Mouse (Mus musculus) heart, postnatal 0 days (tissue): ENCODE measurements around the gene Mrpl9. TPM values are rescaled to one million over a fixed set of nuclear protein-coding genes. Genes with fewer than 3 reads are reported as not detected.
A peak's percentile ranks its signal among the peaks of the same experiment; 100 is the strongest.

Source experiments
- ATAC-seq: fragments of 200-750 bp; cut with Nextera tagmentation; 2 replicates; pipeline ENCODE4 v1.8.0; 2017; ENCODE audit warnings: low read depth, moderate number of reproducible peaks, moderate library complexity; ENCODE audit not compliant: insufficient read depth
- DNase-seq: peaks from one replicate; pipeline ENCODE4 v3.0.0-alpha.2; 2016; ENCODE audit warnings: low spot score
- H3K27ac ChIP-seq: fragments of 300-500 bp; sonication (generic); 2 replicates; pipeline ENCODE4 v1.5.1; 2014; ENCODE audit warnings: low read depth, mild to moderate bottlenecking
- H3K27me3 ChIP-seq: fragments of 300-500 bp; sonication (generic); 2 replicates; pipeline ENCODE4 v1.6.1; 2014; ENCODE audit warnings: low read length, mixed read lengths; ENCODE audit not compliant: control insufficient read depth, insufficient read depth
- H3K36me3 ChIP-seq: fragments of 300-500 bp; sonication (generic); replicated peaks from 2 replicates; pipeline ENCODE4 v1.6.1; 2014; ENCODE audit warnings: low read length, mixed read lengths; ENCODE audit not compliant: control insufficient read depth, insufficient read depth
- H3K4me1 ChIP-seq: fragments of 300-500 bp; sonication (generic); 2 replicates; pipeline ENCODE4 v1.6.1; 2014; ENCODE audit warnings: antibody characterized with exemption; ENCODE audit not compliant: control insufficient read depth, insufficient read depth
- H3K4me2 ChIP-seq: fragments of 300-500 bp; sonication (generic); 2 replicates; pipeline ENCODE4 v1.6.1; 2014; ENCODE audit warnings: low read depth, mild to moderate bottlenecking, low read length, moderate library complexity
- H3K4me3 ChIP-seq: fragments of 300-500 bp; sonication (generic); 2 replicates; pipeline ENCODE4 v1.5.1; 2014; ENCODE audit warnings: low read depth, low read length
- H3K9ac ChIP-seq: fragments of 300-500 bp; sonication (generic); replicated peaks from 2 replicates; pipeline ENCODE4 v1.6.1; 2014; ENCODE audit warnings: low read depth, low read length, mixed read lengths
- H3K9me3 ChIP-seq: fragments of 300-500 bp; sonication (generic); replicated peaks from 2 replicates; pipeline ENCODE4 v1.6.1; 2016; ENCODE audit warnings: low read length; ENCODE audit not compliant: control insufficient read depth
- CTCF ChIP-seq: IDR thresholded peaks from 2 replicates; pipeline ENCODE4 v1.5.1; 2016; ENCODE audit warnings: antibody characterized with exemption, control low read depth, low read depth
- EP300 ChIP-seq: IDR thresholded peaks from 2 replicates; pipeline ENCODE4 v1.6.1; 2016; ENCODE audit warnings: antibody characterized with exemption, low read depth
- WGBS: fragments of 180-500 bp; shearing (Covaris S2); extraction: QIAGEN DNeasy Blood & Tissue Kit; methylation state at CpG from one replicate; pipeline ENCODE4 v1.1.7; 2014; 5-methylcytosine and 5-hydroxymethylcytosine counted together
- polyA plus RNA-seq: library from polyadenylated mRNA; unstranded; fragments of >200 nt; fragmentation: Nextera tagmentation; extraction: Ambion mirVana; gene quantifications from 2 replicates; pipeline ENCODE4 v1.2.1, GENCODE M21; 2015
- total RNA-seq: library from RNA; depleted of rRNA; stranded (reverse); fragments of >200 nt; gene quantifications from 2 replicates; pipeline ENCODE4 v1.2.3, GENCODE M21; 2014; ENCODE audit warnings: low replicate concordance

The Mrpl9 gene
- total and polyA plus RNA-seq, 2 experiments from 2014 or later: 68.7 to 83.0 TPM

- no peak for DNase-seq
- H3K4me3 ChIP-seq: no peak overlapping the region
- H3K9ac ChIP-seq: no peak overlapping the region
- peaks cover 14% of the 10 kb centered on the region; the same call in 1 of the 2 replicates for H3K4me1 ChIP-seq
- H3K36me3 ChIP-seq: no peaks in the 10 kb centered on the region
- H3K4me2 ChIP-seq: no peak overlapping the region
- TF ChIP-seq CTCF (no peak), EP300 (no peak)
- H3K9me3 ChIP-seq: no peaks in the 10 kb centered on the region
- no peak for ATAC-seq
- no peak overlapping the region for H3K27ac ChIP-seq
- WGBS: 55% methylated on average over 8 of the region's 8 CpGs
- H3K27me3 ChIP-seq: peaks cover 31% of the 10 kb centered on the region
Measured at GRCm38 (mm10) chr3:94476301-94477035, 33.4 kb downstream of the Mrpl9 start.

- WGBS: 52% methylated on average over 4 of the region's 4 CpGs
- H3K9me3 ChIP-seq: no peaks in the 10 kb centered on the region
- DNase-seq: no peak
Measured at GRCm38 (mm10) chr3:94477444-94477843, 34.3 kb downstream of the Mrpl9 start.

GRCm38 (mm10) chr3:94477981-94478422 lies 34.9 kb downstream of the Mrpl9 start, which contains the start of gene Celf3:
TSS of gene Celf3 (plus strand) at chr3:94478295.
- H3K4me1 ChIP-seq: peaks cover 15% of the 10 kb centered on the region; the same call in 1 of the 2 replicates
- peaks cover 31% of the 10 kb centered on the region for H3K27me3 ChIP-seq
- no peak within 1 kb of the TSS for H3K4me2 ChIP-seq
- H3K27ac ChIP-seq: no peak within 1 kb of the TSS
- WGBS: 4% methylated on average over 14 of the region's 14 CpGs
- no peak within 1 kb of the TSS for H3K4me3 ChIP-seq
- H3K36me3 ChIP-seq: no peaks in the 10 kb centered on the region
- DNase-seq: no peak
- H3K9ac ChIP-seq: no peak within 1 kb of the TSS
- ATAC-seq: no peak
- TF ChIP-seq EP300 (no peak), CTCF (no peak)
- H3K9me3 ChIP-seq: no peaks in the 10 kb centered on the region

More at GRCm38 (mm10) chr3:94477444-94477843, 34.3 kb downstream of the Mrpl9 start:
- peaks cover 31% of the 10 kb centered on the region for H3K27me3 ChIP-seq
- TF ChIP-seq CTCF: no peak
- TF ChIP-seq EP300: no peak
- no peaks in the 10 kb centered on the region for H3K36me3 ChIP-seq
- ATAC-seq: no peak
- no peak overlapping the region for H3K4me3 ChIP-seq
- no peak overlapping the region for H3K4me2 ChIP-seq
- H3K4me1 ChIP-seq: peaks cover 15% of the 10 kb centered on the region; the same call in 1 of the 2 replicates
- no peak overlapping the region for H3K27ac ChIP-seq
- no peak overlapping the region for H3K9ac ChIP-seq

- DNase-seq (no peak), ATAC-seq (no peak)
- H3K36me3 ChIP-seq: no peaks in the 10 kb centered on the region
- H3K27me3 ChIP-seq: peaks cover 31% of the 10 kb centered on the region
- TF ChIP-seq EP300 (no peak), CTCF (no peak)
- H3K4me1 ChIP-seq: peaks cover 14% of the 10 kb centered on the region; the same call in 1 of the 2 replicates
- H3K9me3 ChIP-seq: no peaks in the 10 kb centered on the region
- H3K9ac ChIP-seq: no peak overlapping the region
- no peak overlapping the region for H3K4me2 ChIP-seq
- no peak overlapping the region for H3K27ac ChIP-seq
- WGBS: 19% methylated on average over 9 of the region's 9 CpGs
- H3K4me3 ChIP-seq: no peak overlapping the region
Measured at GRCm38 (mm10) chr3:94478591-94479169, 35.6 kb downstream of the Mrpl9 start.

GRCm38 (mm10) chr3:94479564-94479963 lies 36.4 kb downstream of the Mrpl9 start:
- Histone ChIP-seq H3K36me3 (no peaks in the 10 kb centered on the region), H3K4me1 (0 out of 2 replicates have a peak, but pooled peaks cover 10% of the 10 kb centered on the region), H3K4me3 (no peak overlapping the region), H3K27ac (no peak overlapping the region), H3K4me2 (0 out of 2 replicates have a peak overlapping the region, but pooled peaks have one; percentile 16), H3K9me3 (no peaks in the 10 kb centered on the region), H3K9ac (no peak overlapping the region), H3K27me3 (peaks cover 31% of the 10 kb centered on the region)
- no peak for ATAC-seq
- no peak for DNase-seq
- TF ChIP-seq EP300 (no peak), CTCF (no peak)
- 2% methylated on average over 11 of the region's 11 CpGs for WGBS
